Mouse (Mus musculus): ENCODE results near the gene Galnt9.

DNA sequence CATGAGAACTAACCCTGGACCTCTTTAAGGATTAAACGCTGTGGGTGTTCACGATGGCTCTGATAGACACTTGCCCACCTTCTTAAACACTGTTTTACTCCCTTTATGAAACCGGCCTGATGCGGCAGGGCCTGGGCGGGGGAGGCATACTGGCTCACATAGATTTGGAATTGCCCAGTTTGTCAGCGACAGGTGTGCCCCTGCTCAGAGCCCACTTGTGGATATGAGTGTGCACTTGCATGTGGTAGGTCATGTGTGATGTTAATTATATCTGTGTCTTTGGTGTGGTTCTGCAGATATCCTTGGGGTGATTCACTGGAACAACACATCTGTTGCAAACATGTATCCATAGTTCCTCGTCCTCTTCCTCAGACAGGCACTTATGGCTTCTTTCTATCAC lies 66.3 kb downstream of the Galnt9 start:
- TF ChIP-seq POLR2A (IDR thresholded peaks at IDR 0.05; ENCODE audit: extremely low read depth, insufficient read depth, low read length) (no peak), CTCF (IDR thresholded peaks at IDR 0.05; ENCODE audit: low read depth, low read length) (no peak)
